Mouse (Mus musculus): ENCODE results near the gene Mex3a. TPM values are rescaled to one million over a fixed set of nuclear protein-coding genes. Genes with fewer than 3 reads are reported as not detected.
"Not testable (repeated sequence)": the region's sequence is repeated elsewhere in the genome, so short reads cannot be mapped to it uniquely, and the experiment has no call there.

Gene Mex3a
- polyA plus RNA-seq, 1 experiment from 2014 or later: 3.3 TPM

- TF ChIP-seq CTCF (IDR thresholded peaks at IDR 0.05; ENCODE audit: low read depth) (no peak), EP300 (optimal IDR thresholded peaks at IDR 0.05) (no peak)
- H3K9ac ChIP-seq (ENCODE audit: low read length): no peak overlapping the region
- no peaks in the 10 kb centered on the region; the same call in 1 of the 2 replicates for H3K36me3 ChIP-seq (ENCODE audit: control insufficient read depth, insufficient read depth, low read length)
- H3K27me3 ChIP-seq (ENCODE audit: control insufficient read depth, insufficient read depth, low read length): no peaks in the 10 kb centered on the region
- no peaks in the 10 kb centered on the region for H3K9me3 ChIP-seq (ENCODE audit: control insufficient read depth, low read length)
- no peak overlapping the region for H3K4me3 ChIP-seq (ENCODE audit: low read depth, low read length)
- ATAC-seq (ENCODE audit: low FRiP score, low TSS enrichment): no peak
- H3K27ac ChIP-seq (replicated peaks): no peak overlapping the region
- DNase-seq (ENCODE audit: low spot score): no peak
- 65% methylated on average over 2 of the region's 2 CpGs for WGBS
- H3K4me2 ChIP-seq (replicated peaks; ENCODE audit: low read depth): no peak overlapping the region
- H3K4me1 ChIP-seq (replicated peaks; ENCODE audit: control insufficient read depth, insufficient read depth): no peaks in the 10 kb centered on the region
Observed at GRCm38 (mm10) chr3:88573810-88574209, 41.6 kb downstream of the Mex3a start.

GRCm38 (mm10) chr3:88575540-88575939, 43.3 kb downstream of the Mex3a start, which contains the start of gene Ssr2:
Ssr2 (plus strand) TSS chr3:88575876.
- 87% methylated on average over 3 of the region's 3 CpGs for WGBS

GRCm38 (mm10) chr3:88577846-88578245, 45.7 kb downstream of the Mex3a start:
- H3K9ac ChIP-seq (ENCODE audit: low read length); H3K4me2 ChIP-seq (replicated peaks; ENCODE audit: low read depth); DNase-seq (ENCODE audit: low spot score); H3K27me3 ChIP-seq (ENCODE audit: control insufficient read depth, insufficient read depth, low read length); H3K4me1 ChIP-seq (replicated peaks; ENCODE audit: control insufficient read depth, insufficient read depth); H3K4me3 ChIP-seq (ENCODE audit: low read depth, low read length); H3K27ac ChIP-seq (replicated peaks); ATAC-seq (ENCODE audit: low FRiP score, low TSS enrichment); H3K36me3 ChIP-seq (ENCODE audit: control insufficient read depth, insufficient read depth, low read length); H3K9me3 ChIP-seq (ENCODE audit: control insufficient read depth, low read length): not testable (repeated sequence)
- 71% methylated on average over 5 of the region's 5 CpGs for WGBS

More at GRCm38 (mm10) chr3:88575540-88575939, 43.3 kb downstream of the Mex3a start, which contains the start of gene Ssr2:
- Histone ChIP-seq H3K27me3 (ENCODE audit: control insufficient read depth, insufficient read depth, low read length) (no peaks in the 10 kb centered on the region), H3K9me3 (ENCODE audit: control insufficient read depth, low read length) (no peaks in the 10 kb centered on the region), H3K4me1 (replicated peaks; ENCODE audit: control insufficient read depth, insufficient read depth) (no peaks in the 10 kb centered on the region; the same call in 1 of the 2 replicates), H3K4me3 (ENCODE audit: low read depth, low read length) (no peak within 1 kb of the TSS), H3K27ac (replicated peaks) (no peak within 1 kb of the TSS), H3K4me2 (replicated peaks; ENCODE audit: low read depth) (no peak within 1 kb of the TSS), H3K9ac (ENCODE audit: low read length) (no peak within 1 kb of the TSS), H3K36me3 (ENCODE audit: control insufficient read depth, insufficient read depth, low read length) (no peaks in the 10 kb centered on the region)
- no peak for TF ChIP-seq CTCF (IDR thresholded peaks at IDR 0.05; ENCODE audit: low read depth)
- no peak for TF ChIP-seq EP300 (optimal IDR thresholded peaks at IDR 0.05)
- ATAC-seq (ENCODE audit: low FRiP score, low TSS enrichment) (no peak), DNase-seq (ENCODE audit: low spot score) (no peak)

GRCm38 (mm10) chr3:88578498-88579424, 46.6 kb downstream of the Mex3a start:
- DNase-seq (ENCODE audit: low spot score): no peak
- Histone ChIP-seq H3K36me3 (ENCODE audit: control insufficient read depth, insufficient read depth, low read length) (peaks cover 5% of the 10 kb centered on the region; the same call in 1 of the 2 replicates), H3K27ac (replicated peaks) (no peak overlapping the region), H3K4me1 (replicated peaks; ENCODE audit: control insufficient read depth, insufficient read depth) (no peaks in the 10 kb centered on the region; the same call in 1 of the 2 replicates), H3K27me3 (ENCODE audit: control insufficient read depth, insufficient read depth, low read length) (no peaks in the 10 kb centered on the region), H3K9ac (ENCODE audit: low read length) (no peak overlapping the region), H3K4me3 (ENCODE audit: low read depth, low read length) (peak overlapping the region; percentile 88), H3K9me3 (ENCODE audit: control insufficient read depth, low read length) (no peaks in the 10 kb centered on the region), H3K4me2 (replicated peaks; ENCODE audit: low read depth) (peak overlapping the region; percentile 70)
- WGBS: 47% methylated on average over 8 of the region's 8 CpGs
- TF ChIP-seq EP300 (optimal IDR thresholded peaks at IDR 0.05): no peak
- no peak for TF ChIP-seq CTCF (IDR thresholded peaks at IDR 0.05; ENCODE audit: low read depth)
- no peak for ATAC-seq (ENCODE audit: low FRiP score, low TSS enrichment)

GRCm38 (mm10) chr3:88579454-88580117, 47.4 kb downstream of the Mex3a start:
- peaks cover 5% of the 10 kb centered on the region; the same call in 1 of the 2 replicates for H3K36me3 ChIP-seq (ENCODE audit: control insufficient read depth, insufficient read depth, low read length)
- peak overlapping the region; percentile 70 for H3K27ac ChIP-seq (replicated peaks)
- WGBS: under 1% methylated on average over 34 of the region's 34 CpGs
- TF ChIP-seq CTCF (IDR thresholded peaks at IDR 0.05; ENCODE audit: low read depth) (no peak), EP300 (optimal IDR thresholded peaks at IDR 0.05) (no peak)
- peak overlapping the region; percentile 88 for H3K4me3 ChIP-seq (ENCODE audit: low read depth, low read length)
- peak; percentile 80 for DNase-seq (ENCODE audit: low spot score)
- ATAC-seq (ENCODE audit: low FRiP score, low TSS enrichment): peak; percentile 82
- no peaks in the 10 kb centered on the region for H3K27me3 ChIP-seq (ENCODE audit: control insufficient read depth, insufficient read depth, low read length)
- H3K9me3 ChIP-seq (ENCODE audit: control insufficient read depth, low read length): no peaks in the 10 kb centered on the region
- peak overlapping the region; percentile 70 for H3K4me2 ChIP-seq (replicated peaks; ENCODE audit: low read depth)
- no peaks in the 10 kb centered on the region; the same call in 1 of the 2 replicates for H3K4me1 ChIP-seq (replicated peaks; ENCODE audit: control insufficient read depth, insufficient read depth)
- H3K9ac ChIP-seq (ENCODE audit: low read length): peak overlapping the region; percentile 88

Measured in stomach, postnatal 0 days (tissue).